ENCODE assay signal across 21 mouse cellular contexts in genomic region chr5:115976446-115976845, GRCm38 (mm10). TPM values are rescaled to one million over a fixed set of nuclear protein-coding genes. Genes with fewer than 3 reads are reported as not detected.
DNase-seq lines count a peak whose midpoint lies in the region; ATAC-seq and TF ChIP-seq lines count a peak whose summit lies in the region.
"Had no signal": no experiment of that assay in that cellular context is flagged by ENCODE, and none has a peak within 500 bp of the region (broad histone marks: within the 10 kb centered on the region; RNA-seq: fewer than 3 reads in every experiment).

No protein-coding gene starts in this region.

- H3K27ac ChIP-seq in kidney, embryonic 15.5 days: peak overlapping the region; percentile 88; the same call in 1 of the 2 replicates
- peak overlapping the region; percentile 3; the same call in 1 of the 2 replicates for H3K27ac ChIP-seq in lung, embryonic 14.5 days (ENCODE audit: low read depth)
- no peak overlapping the region for H3K27ac ChIP-seq in midbrain, embryonic 11.5 days (ENCODE audit: low read depth, low read length)
- no peak overlapping the region for H3K27ac ChIP-seq in midbrain, embryonic 10.5 days (replicated peaks)
- H3K27ac ChIP-seq: forebrain, embryonic 12.5 days had no signal

- H3K27me3 ChIP-seq in kidney, embryonic 15.5 days: no peaks in the 10 kb centered on the region
- H3K27me3 ChIP-seq in lung, embryonic 14.5 days (ENCODE audit: insufficient read depth, low read length): no peaks in the 10 kb centered on the region
- H3K27me3 ChIP-seq in midbrain, embryonic 11.5 days (ENCODE audit: control insufficient read depth, insufficient read depth, low read length): no peaks in the 10 kb centered on the region
- no peaks in the 10 kb centered on the region for H3K27me3 ChIP-seq in midbrain, embryonic 10.5 days (ENCODE audit: low read depth, poor library complexity, severe bottlenecking)
- H3K27me3 ChIP-seq: CH12.LX; embryonic facial prominence, embryonic 13.5 days; forebrain, embryonic 12.5 days; Patski had no signal

- H3K36me3 ChIP-seq in kidney, embryonic 15.5 days: peaks cover 51% of the 10 kb centered on the region
- H3K36me3 ChIP-seq in lung, embryonic 14.5 days (ENCODE audit: insufficient read depth): peaks cover 33% of the 10 kb centered on the region
- peaks cover 3% of the 10 kb centered on the region; the same call in 1 of the 2 replicates for H3K36me3 ChIP-seq in midbrain, embryonic 11.5 days (ENCODE audit: control insufficient read depth, insufficient read depth, low read length)
- peaks cover 91% of the 10 kb centered on the region for H3K36me3 ChIP-seq in midbrain, embryonic 10.5 days

- H3K4me1 ChIP-seq in kidney, embryonic 15.5 days: peaks cover 28% of the 10 kb centered on the region
- H3K4me1 ChIP-seq in lung, embryonic 14.5 days (ENCODE audit: insufficient read depth): no peaks in the 10 kb centered on the region
- no peaks in the 10 kb centered on the region; the same call in none of the 2 replicates for H3K4me1 ChIP-seq in midbrain, embryonic 11.5 days (ENCODE audit: control insufficient read depth, insufficient read depth, low read length)
- H3K4me1 ChIP-seq in midbrain, embryonic 10.5 days: peaks cover 20% of the 10 kb centered on the region
- H3K4me1 ChIP-seq: forebrain, embryonic 12.5 days had no signal

- no peak for TF ChIP-seq CTCF in lung, embryonic 14.5 days (IDR thresholded peaks at IDR 0.05; ENCODE audit: low read depth)

- H3K9ac ChIP-seq in kidney, embryonic 15.5 days: no peak overlapping the region
- H3K9ac ChIP-seq in lung, embryonic 14.5 days: no peak overlapping the region
- H3K9ac ChIP-seq in midbrain, embryonic 11.5 days (ENCODE audit: low read length): no peak overlapping the region
- H3K9ac ChIP-seq: embryonic facial prominence, embryonic 13.5 days; forebrain, embryonic 12.5 days had no signal

- H3K4me2 ChIP-seq in kidney, embryonic 15.5 days: no peak overlapping the region
- H3K4me2 ChIP-seq in lung, embryonic 14.5 days: no peak overlapping the region
- H3K4me2 ChIP-seq in midbrain, embryonic 11.5 days: no peak overlapping the region
- H3K4me2 ChIP-seq: forebrain, embryonic 12.5 days had no signal

- H3K4me3 ChIP-seq in kidney, embryonic 15.5 days (replicated peaks): no peak overlapping the region
- H3K4me3 ChIP-seq in lung, embryonic 14.5 days (ENCODE audit: low read depth, low read length): no peak overlapping the region
- H3K4me3 ChIP-seq in midbrain, embryonic 11.5 days (ENCODE audit: low read depth, low read length): no peak overlapping the region
- no peak overlapping the region for H3K4me3 ChIP-seq in midbrain, embryonic 10.5 days
- H3K4me3 ChIP-seq: embryonic facial prominence, embryonic 13.5 days; forebrain, embryonic 12.5 days; heart, embryonic 10.5 days had no signal

- no peak for ATAC-seq in kidney, embryonic 15.5 days (replicated peaks; ENCODE audit: low FRiP score)
- no peak for ATAC-seq in lung, embryonic 14.5 days (ENCODE audit: insufficient read depth)
- ATAC-seq in midbrain, embryonic 11.5 days (ENCODE audit: low FRiP score): no peak
- ATAC-seq: activated CD4-positive, CD25-positive, alpha-beta regulatory T cell, adult 4 months; forebrain, embryonic 16.5 days; Patski had no signal

- 93% methylated on average over 5 of the region's 5 CpGs for WGBS in kidney, embryonic 15.5 days
- 91% methylated on average over 5 of the region's 5 CpGs for WGBS in lung, embryonic 14.5 days
- 95% methylated on average over 5 of the region's 5 CpGs for WGBS in midbrain, embryonic 11.5 days
- WGBS in midbrain, embryonic 10.5 days: 92% methylated on average over 5 of the region's 5 CpGs

- no peak for DNase-seq in kidney, adult 11 months
- no peak for DNase-seq in lung, embryonic 14.5 days
- DNase-seq in lung, postnatal 14 days: no peak
- peak; percentile 78 for DNase-seq in midbrain, embryonic 11.5 days (ENCODE audit: low spot score, missing footprints)
- no peak for DNase-seq in midbrain, embryonic 10.5 days (ENCODE audit: low spot score)
- DNase-seq in cerebellum, adult 9-10 months: no peak
- DNase-seq: cerebellum, adult 11-12 months; cerebellum, adult 9-11 months; cerebellum, postnatal 36 days; gastrocnemius, postnatal 10 days; heart, adult 18-20 months; heart, postnatal 10 days; heart, postnatal 4 days had no signal

- H3K9me3 ChIP-seq in kidney, embryonic 15.5 days (replicated peaks): no peaks in the 10 kb centered on the region
- H3K9me3 ChIP-seq in lung, embryonic 14.5 days (ENCODE audit: low read depth, low read length): no peaks in the 10 kb centered on the region
- H3K9me3 ChIP-seq in midbrain, embryonic 11.5 days (ENCODE audit: control insufficient read depth, low read length): no peaks in the 10 kb centered on the region
- H3K9me3 ChIP-seq in midbrain, embryonic 10.5 days (replicated peaks): no peaks in the 10 kb centered on the region
- H3K9me3 ChIP-seq: embryonic facial prominence, embryonic 13.5 days; forebrain, embryonic 12.5 days; heart, embryonic 10.5 days had no signal

RNA-seq across cellular contexts. Expression of gene Prkab1, which starts 47.9 kb away (rescaled TPM):
- polyA plus RNA-seq in kidney, embryonic 15.5 days (2015; fragmentation: Nextera tagmentation; extraction: Ambion mirVana): 74.6 and 85.1 TPM in 2 replicates
- polyA plus RNA-seq in lung, embryonic 14.5 days (2014; fragmentation: Nextera tagmentation; extraction: Ambion mirVana): 68.9 and 71.6 TPM in 2 replicates
- 48.4 and 55.4 TPM in 2 replicates for polyA plus RNA-seq in midbrain, embryonic 11.5 days (2014; fragmentation: Nextera tagmentation; extraction: Ambion mirVana)
- polyA plus RNA-seq in midbrain, embryonic 10.5 days (2016; fragmentation: Nextera tagmentation; extraction: Ambion mirVana): 66.7 and 72.6 TPM in 2 replicates

Comparison
In these comparisons a context has a peak if more than half of its experiments do, and no peak if none do; other contexts are left out.
1. H3K27ac ChIP-seq: peak in kidney, embryonic 15.5 days (single experiment) and lung, embryonic 14.5 days (single experiment); none in midbrain, embryonic 11.5 days (single experiment) and midbrain, embryonic 10.5 days (single experiment).